Mouse (Mus musculus): ENCODE measurements around the gene Galnt7. TPM values are rescaled to one million over a fixed set of nuclear protein-coding genes. Genes with fewer than 3 reads are reported as not detected.

The Galnt7 gene
- polyA plus RNA-seq, 2 experiments = 7.8 to 11.2 TPM

DNA sequence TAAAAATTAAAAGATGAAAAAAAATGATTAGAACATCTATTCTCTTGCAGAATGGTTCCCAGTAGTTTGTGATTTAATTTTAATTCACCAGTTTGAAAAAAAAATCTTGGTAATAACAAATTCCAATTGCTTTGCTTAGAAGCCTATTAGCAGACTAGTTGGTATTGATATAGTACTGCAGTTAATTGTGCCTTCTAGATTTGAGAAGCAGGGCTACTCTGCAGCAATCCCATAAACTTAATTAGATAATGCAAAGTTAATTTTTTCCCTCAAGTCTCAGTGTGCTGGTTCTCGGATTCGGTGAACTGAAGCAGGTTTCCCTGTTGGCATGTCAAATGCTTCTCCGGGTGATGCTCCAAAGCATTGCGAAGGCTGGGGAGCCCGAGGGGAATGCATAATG is 10.1 kb downstream of the Galnt7 start:
- H3K4me1 ChIP-seq (ENCODE audit: control insufficient read depth, insufficient read depth, low read length) = no peaks in the 10 kb centered on the region
- no peak for ATAC-seq (ENCODE audit: low FRiP score, low read depth)
- H3K36me3 ChIP-seq (ENCODE audit: control insufficient read depth, insufficient read depth, low read length) = no peaks in the 10 kb centered on the region
- no peak for TF ChIP-seq POLR2A (IDR thresholded peaks at IDR 0.05; ENCODE audit: borderline replicate concordance, extremely low read depth, insufficient read depth, insufficient read length)
- no peaks in the 10 kb centered on the region for H3K27me3 ChIP-seq (ENCODE audit: control insufficient read depth, insufficient read depth, low read length)
- no peak for DNase-seq (ENCODE audit: low spot score)
- WGBS = 60% methylated on average over 5 of the region's 5 CpGs
- H3K4me2 ChIP-seq (replicated peaks; ENCODE audit: low read depth, low read length, severe bottlenecking) = no peak overlapping the region
- H3K9me3 ChIP-seq (ENCODE audit: control insufficient read depth, low read length) = no peaks in the 10 kb centered on the region
- H3K4me3 ChIP-seq (replicated peaks; ENCODE audit: low read length) = no peak overlapping the region
- H3K9ac ChIP-seq (ENCODE audit: low read depth, low read length, severe bottlenecking) = no peak overlapping the region
- H3K27ac ChIP-seq (replicated peaks; ENCODE audit: low read depth, low read length) = no peak overlapping the region

DNA sequence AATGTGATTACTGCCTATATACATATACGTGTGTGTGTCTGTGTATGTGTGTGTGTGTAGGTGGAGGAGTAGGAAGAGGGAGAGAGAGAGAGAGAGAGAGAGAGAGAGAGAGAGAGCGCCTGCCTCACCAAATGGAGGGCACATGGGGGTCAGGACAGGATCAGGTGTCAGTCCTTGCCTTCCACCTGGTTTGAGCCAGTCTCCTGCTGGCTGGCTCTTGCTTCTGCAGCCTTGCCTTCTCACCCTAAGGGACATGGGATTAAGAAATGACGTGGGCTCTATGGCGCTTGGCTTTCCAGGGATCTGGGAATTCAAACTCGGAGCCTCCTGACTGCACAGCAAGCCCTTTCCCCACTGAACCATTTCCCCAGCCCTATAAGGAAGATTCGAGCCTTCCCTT is 13.9 kb downstream of the Galnt7 start:
- 54% methylated on average over 6 of the region's 6 CpGs for WGBS
- H3K4me3 ChIP-seq (replicated peaks; ENCODE audit: low read length) = no peak overlapping the region
- TF ChIP-seq POLR2A (IDR thresholded peaks at IDR 0.05; ENCODE audit: borderline replicate concordance, extremely low read depth, insufficient read depth, insufficient read length) = no peak
- no peak for ATAC-seq (ENCODE audit: low FRiP score, low read depth)
- no peaks in the 10 kb centered on the region for H3K36me3 ChIP-seq (ENCODE audit: control insufficient read depth, insufficient read depth, low read length)
- no peak overlapping the region for H3K4me2 ChIP-seq (replicated peaks; ENCODE audit: low read depth, low read length, severe bottlenecking)
- no peaks in the 10 kb centered on the region for H3K27me3 ChIP-seq (ENCODE audit: control insufficient read depth, insufficient read depth, low read length)
- H3K9me3 ChIP-seq (ENCODE audit: control insufficient read depth, low read length) = no peaks in the 10 kb centered on the region
- no peaks in the 10 kb centered on the region for H3K4me1 ChIP-seq (ENCODE audit: control insufficient read depth, insufficient read depth, low read length)
- H3K27ac ChIP-seq (replicated peaks; ENCODE audit: low read depth, low read length) = no peak overlapping the region
- no peak for DNase-seq (ENCODE audit: low spot score)
- H3K9ac ChIP-seq (ENCODE audit: low read depth, low read length, severe bottlenecking) = no peak overlapping the region

DNA sequence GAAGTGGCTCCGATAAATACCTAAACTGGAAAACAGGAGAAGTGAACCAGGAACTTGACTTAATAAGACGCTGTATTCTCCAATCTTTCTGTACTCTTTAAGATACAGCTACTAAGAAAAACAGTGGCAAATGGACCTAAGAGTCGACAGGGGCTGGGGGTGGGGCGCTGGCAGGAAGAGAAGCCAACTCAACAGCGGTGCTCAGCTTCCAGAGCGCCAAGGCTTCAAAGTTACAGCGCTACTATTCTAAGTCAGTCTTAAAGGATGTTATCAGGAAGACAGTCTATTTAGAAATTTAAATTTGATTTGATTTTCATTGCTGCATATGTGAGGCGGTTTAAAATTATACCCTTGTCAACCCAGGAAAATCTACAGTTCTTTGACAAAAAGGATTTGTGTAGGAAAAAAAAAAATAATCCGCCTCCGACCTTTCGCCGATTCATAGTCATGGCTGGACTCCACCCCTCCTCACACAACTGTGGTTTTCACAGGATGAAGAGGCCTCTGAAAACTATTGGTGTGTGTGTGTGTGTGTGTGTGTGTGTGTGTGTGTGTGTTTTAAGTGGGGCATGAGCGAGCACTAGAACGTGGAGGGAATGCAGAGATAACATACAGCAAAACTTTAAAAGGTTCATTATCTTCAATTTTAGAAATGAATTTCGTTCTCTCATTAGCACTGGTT is 15.1 kb downstream of the Galnt7 start:
- DNase-seq (ENCODE audit: low spot score) (no peak), ATAC-seq (ENCODE audit: low FRiP score, low read depth) (no peak)
- no peaks in the 10 kb centered on the region for H3K27me3 ChIP-seq (ENCODE audit: control insufficient read depth, insufficient read depth, low read length)
- 88% methylated on average over 15 of the region's 15 CpGs for WGBS
- H3K9me3 ChIP-seq (ENCODE audit: control insufficient read depth, low read length) = no peaks in the 10 kb centered on the region
- no peak overlapping the region for H3K9ac ChIP-seq (ENCODE audit: low read depth, low read length, severe bottlenecking)
- no peaks in the 10 kb centered on the region for H3K4me1 ChIP-seq (ENCODE audit: control insufficient read depth, insufficient read depth, low read length)
- H3K27ac ChIP-seq (replicated peaks; ENCODE audit: low read depth, low read length) = no peak overlapping the region
- H3K4me2 ChIP-seq (replicated peaks; ENCODE audit: low read depth, low read length, severe bottlenecking) = no peak overlapping the region
- no peak for TF ChIP-seq POLR2A (IDR thresholded peaks at IDR 0.05; ENCODE audit: borderline replicate concordance, extremely low read depth, insufficient read depth, insufficient read length)
- no peaks in the 10 kb centered on the region for H3K36me3 ChIP-seq (ENCODE audit: control insufficient read depth, insufficient read depth, low read length)
- H3K4me3 ChIP-seq (replicated peaks; ENCODE audit: low read length) = no peak overlapping the region

DNA sequence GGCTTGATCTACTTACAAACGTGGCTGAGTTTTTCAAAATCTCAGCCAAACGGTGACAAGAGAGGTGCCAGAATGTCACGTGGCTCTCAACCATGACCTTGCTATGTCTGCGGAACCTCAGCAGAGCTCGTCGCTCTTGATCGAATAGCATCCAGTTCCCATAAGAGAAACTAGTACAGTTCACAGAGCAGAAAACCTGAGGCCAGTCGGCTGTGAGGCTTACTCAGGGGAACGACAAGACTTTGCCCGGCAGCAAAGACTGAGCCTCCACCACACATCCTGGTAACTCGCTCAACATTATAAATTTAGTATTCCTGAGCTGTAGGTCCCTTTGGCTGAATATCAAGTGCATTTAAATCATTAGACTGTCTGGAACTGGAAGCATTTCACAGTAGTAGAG is 16.1 kb downstream of the Galnt7 start:
- ATAC-seq (ENCODE audit: low FRiP score, low read depth) (no peak), DNase-seq (ENCODE audit: low spot score) (no peak)
- no peaks in the 10 kb centered on the region for H3K36me3 ChIP-seq (ENCODE audit: control insufficient read depth, insufficient read depth, low read length)
- H3K4me2 ChIP-seq (replicated peaks; ENCODE audit: low read depth, low read length, severe bottlenecking) = no peak overlapping the region
- H3K4me3 ChIP-seq (replicated peaks; ENCODE audit: low read length) = no peak overlapping the region
- no peak for TF ChIP-seq POLR2A (IDR thresholded peaks at IDR 0.05; ENCODE audit: borderline replicate concordance, extremely low read depth, insufficient read depth, insufficient read length)
- no peak overlapping the region for H3K27ac ChIP-seq (replicated peaks; ENCODE audit: low read depth, low read length)
- no peaks in the 10 kb centered on the region for H3K9me3 ChIP-seq (ENCODE audit: control insufficient read depth, low read length)
- H3K4me1 ChIP-seq (ENCODE audit: control insufficient read depth, insufficient read depth, low read length) = no peaks in the 10 kb centered on the region
- WGBS = 91% methylated on average over 11 of the region's 11 CpGs
- no peak overlapping the region for H3K9ac ChIP-seq (ENCODE audit: low read depth, low read length, severe bottlenecking)
- H3K27me3 ChIP-seq (ENCODE audit: control insufficient read depth, insufficient read depth, low read length) = no peaks in the 10 kb centered on the region

DNA sequence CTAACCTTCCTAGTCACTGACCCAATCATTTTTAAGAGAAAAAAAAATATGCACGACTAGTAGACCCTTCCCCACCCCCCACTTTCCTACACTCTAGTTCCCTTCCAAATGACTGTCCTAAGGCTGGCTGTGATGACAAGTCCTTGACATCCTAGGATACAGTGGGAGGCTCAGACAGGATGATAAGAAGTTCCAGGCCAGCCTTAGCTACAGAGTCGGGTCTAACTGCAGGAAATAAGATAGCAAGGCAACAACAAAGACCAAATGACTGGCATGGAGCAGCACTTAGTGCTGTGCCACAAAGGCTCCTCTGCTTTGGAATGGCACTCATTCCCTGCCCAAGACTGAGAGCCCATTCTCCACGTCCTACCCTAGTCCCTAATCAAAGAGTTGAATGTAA is 16.6 kb downstream of the Galnt7 start:
- no peak for TF ChIP-seq POLR2A (IDR thresholded peaks at IDR 0.05; ENCODE audit: borderline replicate concordance, extremely low read depth, insufficient read depth, insufficient read length)
- H3K9me3 ChIP-seq (ENCODE audit: control insufficient read depth, low read length) = no peaks in the 10 kb centered on the region
- H3K4me3 ChIP-seq (replicated peaks; ENCODE audit: low read length) = no peak overlapping the region
- no peaks in the 10 kb centered on the region for H3K36me3 ChIP-seq (ENCODE audit: control insufficient read depth, insufficient read depth, low read length)
- 77% methylated on average over 3 of the region's 3 CpGs for WGBS
- no peak overlapping the region for H3K4me2 ChIP-seq (replicated peaks; ENCODE audit: low read depth, low read length, severe bottlenecking)
- DNase-seq (ENCODE audit: low spot score) (no peak), ATAC-seq (ENCODE audit: low FRiP score, low read depth) (no peak)
- no peak overlapping the region for H3K27ac ChIP-seq (replicated peaks; ENCODE audit: low read depth, low read length)
- no peaks in the 10 kb centered on the region for H3K4me1 ChIP-seq (ENCODE audit: control insufficient read depth, insufficient read depth, low read length)
- H3K9ac ChIP-seq (ENCODE audit: low read depth, low read length, severe bottlenecking) = no peak overlapping the region
- no peaks in the 10 kb centered on the region for H3K27me3 ChIP-seq (ENCODE audit: control insufficient read depth, insufficient read depth, low read length)

Data from limb, embryonic 14.5 days (tissue).